Mouse (Mus musculus): ENCODE data around the gene Gm10553. TPM values are rescaled to one million over a fixed set of nuclear protein-coding genes. Genes with fewer than 3 reads are reported as not detected.

Gene Gm10553
- not detected for polyA plus RNA-seq (2017; shearing (Covaris generic))

GRCm38 (mm10) chr1:85099864-85100263 lies at the start of gene Gm10553:
Gm10553 (plus strand) TSS chr1:85100164.

DNA sequence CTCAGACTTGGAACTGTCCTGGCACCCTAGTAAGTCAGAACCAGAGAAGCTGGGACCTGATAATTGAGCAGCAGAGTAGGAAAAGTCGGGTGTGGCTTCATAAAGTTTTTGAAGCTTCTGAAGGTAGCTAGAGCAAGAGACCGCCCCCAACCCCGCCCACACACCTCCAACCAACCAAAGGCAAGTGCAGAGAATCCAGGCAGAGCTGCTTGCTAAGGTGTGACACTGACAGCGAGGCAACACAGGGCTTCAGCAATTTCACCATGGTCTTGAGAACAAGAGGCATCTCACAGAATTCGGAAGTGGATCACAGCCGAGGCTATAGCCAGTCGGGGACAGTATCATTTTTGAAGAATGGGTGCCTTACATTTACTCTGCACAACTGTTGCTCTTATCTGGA lies 9.8 kb downstream of the Gm10553 start, which contains the start of gene A530032D15Rik:
Gene A530032D15Rik (minus strand): TSS at position 101 of the 400 bp plus-strand sequence.

Other genes with a start within 250 kb of the Gm10553 start
- not detected for gene Slc16a14, start 165.0 kb upstream of the Gm10553 start, polyA plus RNA-seq (2017; shearing (Covaris generic))
- not detected for gene A530032D15Rik, start 9.7 kb downstream of the Gm10553 start, polyA plus RNA-seq (2017; shearing (Covaris generic))
- gene C130026I21Rik, start 170.4 kb downstream of the Gm10553 start, polyA plus RNA-seq (2017; shearing (Covaris generic)), result 5.7 TPM